Mouse (Mus musculus): ENCODE measurements at regions not wholly inside any gene's neighbourhood (a gene's known extent, or its start where the extent isn't known, plus 50 kb on each side); places are given as distances from the start of the nearest gene placed in this dataset.
A peak's percentile ranks its signal among the peaks of the same experiment; 100 is the strongest.

GRCm38 (mm10) chr6:102977122-102977521, 404.2 kb upstream of the Cntn3 start:
- H3K9me3 ChIP-seq (ENCODE audit: control insufficient read depth, low read length): no peaks in the 10 kb centered on the region
- no peak overlapping the region for H3K27ac ChIP-seq
- no peaks in the 10 kb centered on the region for H3K4me1 ChIP-seq (replicated peaks; ENCODE audit: control insufficient read depth, insufficient read depth, low read length)
- 92% methylated on average over 3 of the region's 3 CpGs for WGBS
- DNase-seq (ENCODE audit: low spot score) (no peak), ATAC-seq (ENCODE audit: low FRiP score) (no peak)
- H3K9ac ChIP-seq: no peak overlapping the region
- no peaks in the 10 kb centered on the region for H3K27me3 ChIP-seq (ENCODE audit: control insufficient read depth, insufficient read depth, low read length)
- no peak overlapping the region for H3K4me2 ChIP-seq (replicated peaks)
- no peaks in the 10 kb centered on the region for H3K36me3 ChIP-seq (replicated peaks; ENCODE audit: control insufficient read depth, insufficient read depth)
- H3K4me3 ChIP-seq (replicated peaks; ENCODE audit: low read length): no peak overlapping the region

GRCm38 (mm10) chr6:103023326-103023725, 450.4 kb upstream of the Cntn3 start:
- no peaks in the 10 kb centered on the region for H3K4me1 ChIP-seq (replicated peaks; ENCODE audit: control insufficient read depth, insufficient read depth, low read length)
- ATAC-seq (ENCODE audit: low FRiP score) (no peak), DNase-seq (ENCODE audit: low spot score) (no peak)
- H3K4me3 ChIP-seq (replicated peaks; ENCODE audit: low read length): no peak overlapping the region
- no peak overlapping the region for H3K4me2 ChIP-seq (replicated peaks)
- no peak overlapping the region for H3K27ac ChIP-seq
- no peaks in the 10 kb centered on the region for H3K36me3 ChIP-seq (replicated peaks; ENCODE audit: control insufficient read depth, insufficient read depth)
- H3K27me3 ChIP-seq (ENCODE audit: control insufficient read depth, insufficient read depth, low read length): no peaks in the 10 kb centered on the region
- no peak overlapping the region for H3K9ac ChIP-seq
- 82% methylated on average over 2 of the region's 2 CpGs for WGBS
- no peaks in the 10 kb centered on the region for H3K9me3 ChIP-seq (ENCODE audit: control insufficient read depth, low read length)

GRCm38 (mm10) chr6:103024006-103024405, 451.1 kb upstream of the Cntn3 start:
- Histone ChIP-seq H3K27me3 (ENCODE audit: control insufficient read depth, insufficient read depth, low read length) (no peaks in the 10 kb centered on the region), H3K4me2 (replicated peaks) (no peak overlapping the region), H3K9ac (no peak overlapping the region), H3K4me1 (replicated peaks; ENCODE audit: control insufficient read depth, insufficient read depth, low read length) (no peaks in the 10 kb centered on the region), H3K36me3 (replicated peaks; ENCODE audit: control insufficient read depth, insufficient read depth) (no peaks in the 10 kb centered on the region), H3K9me3 (ENCODE audit: control insufficient read depth, low read length) (no peaks in the 10 kb centered on the region), H3K27ac (no peak overlapping the region), H3K4me3 (replicated peaks; ENCODE audit: low read length) (no peak overlapping the region)
- WGBS: 54% methylated on average over 2 of the region's 2 CpGs
- peak; percentile 27 for DNase-seq (ENCODE audit: low spot score)
- ATAC-seq (ENCODE audit: low FRiP score): no peak

- Histone ChIP-seq H3K9ac (no peak overlapping the region), H3K36me3 (replicated peaks; ENCODE audit: control insufficient read depth, insufficient read depth) (no peaks in the 10 kb centered on the region), H3K9me3 (ENCODE audit: control insufficient read depth, low read length) (no peaks in the 10 kb centered on the region), H3K4me3 (replicated peaks; ENCODE audit: low read length) (no peak overlapping the region), H3K4me2 (replicated peaks) (no peak overlapping the region), H3K4me1 (replicated peaks; ENCODE audit: control insufficient read depth, insufficient read depth, low read length) (no peaks in the 10 kb centered on the region), H3K27me3 (ENCODE audit: control insufficient read depth, insufficient read depth, low read length) (no peaks in the 10 kb centered on the region), H3K27ac (no peak overlapping the region)
- ATAC-seq (ENCODE audit: low FRiP score) (no peak), DNase-seq (ENCODE audit: low spot score) (no peak)
- 67% methylated on average over 1 of the region's 1 CpGs for WGBS
Measured at GRCm38 (mm10) chr6:103028150-103028549, 455.2 kb upstream of the Cntn3 start.

GRCm38 (mm10) chr6:103033418-103033817, 460.5 kb upstream of the Cntn3 start:
- H3K4me3 ChIP-seq (replicated peaks; ENCODE audit: low read length): no peak overlapping the region
- no peak for DNase-seq (ENCODE audit: low spot score)
- no peak overlapping the region for H3K9ac ChIP-seq
- H3K36me3 ChIP-seq (replicated peaks; ENCODE audit: control insufficient read depth, insufficient read depth): no peaks in the 10 kb centered on the region
- H3K27me3 ChIP-seq (ENCODE audit: control insufficient read depth, insufficient read depth, low read length): no peaks in the 10 kb centered on the region
- H3K9me3 ChIP-seq (ENCODE audit: control insufficient read depth, low read length): no peaks in the 10 kb centered on the region
- 41% methylated on average over 3 of the region's 4 CpGs for WGBS
- ATAC-seq (ENCODE audit: low FRiP score): no peak
- H3K4me2 ChIP-seq (replicated peaks): no peak overlapping the region
- H3K27ac ChIP-seq: no peak overlapping the region
- H3K4me1 ChIP-seq (replicated peaks; ENCODE audit: control insufficient read depth, insufficient read depth, low read length): no peaks in the 10 kb centered on the region

GRCm38 (mm10) chr6:103033919-103034318, 461.0 kb upstream of the Cntn3 start:
- Histone ChIP-seq H3K36me3 (replicated peaks; ENCODE audit: control insufficient read depth, insufficient read depth) (no peaks in the 10 kb centered on the region), H3K4me3 (replicated peaks; ENCODE audit: low read length) (no peak overlapping the region), H3K4me1 (replicated peaks; ENCODE audit: control insufficient read depth, insufficient read depth, low read length) (no peaks in the 10 kb centered on the region), H3K9me3 (ENCODE audit: control insufficient read depth, low read length) (no peaks in the 10 kb centered on the region), H3K4me2 (replicated peaks) (no peak overlapping the region), H3K27me3 (ENCODE audit: control insufficient read depth, insufficient read depth, low read length) (no peaks in the 10 kb centered on the region), H3K9ac (no peak overlapping the region), H3K27ac (no peak overlapping the region)
- WGBS: 41% methylated on average over 7 of the region's 7 CpGs
- no peak for DNase-seq (ENCODE audit: low spot score)
- ATAC-seq (ENCODE audit: low FRiP score): no peak

- Histone ChIP-seq H3K4me1 (replicated peaks; ENCODE audit: control insufficient read depth, insufficient read depth, low read length) (no peaks in the 10 kb centered on the region), H3K4me2 (replicated peaks) (no peak overlapping the region), H3K27me3 (ENCODE audit: control insufficient read depth, insufficient read depth, low read length) (no peaks in the 10 kb centered on the region), H3K4me3 (replicated peaks; ENCODE audit: low read length) (no peak overlapping the region), H3K27ac (no peak overlapping the region), H3K36me3 (replicated peaks; ENCODE audit: control insufficient read depth, insufficient read depth) (no peaks in the 10 kb centered on the region), H3K9ac (no peak overlapping the region), H3K9me3 (ENCODE audit: control insufficient read depth, low read length) (no peaks in the 10 kb centered on the region)
- no peak for ATAC-seq (ENCODE audit: low FRiP score)
- WGBS: 61% methylated on average over 5 of the region's 5 CpGs
- DNase-seq (ENCODE audit: low spot score): no peak
Measured at GRCm38 (mm10) chr6:103060591-103060990, 449.8 kb upstream of the Chl1 start.

- Histone ChIP-seq H3K4me3 (replicated peaks; ENCODE audit: low read length) (no peak overlapping the region), H3K27ac (no peak overlapping the region), H3K36me3 (replicated peaks; ENCODE audit: control insufficient read depth, insufficient read depth) (no peaks in the 10 kb centered on the region), H3K4me1 (replicated peaks; ENCODE audit: control insufficient read depth, insufficient read depth, low read length) (no peaks in the 10 kb centered on the region), H3K9ac (no peak overlapping the region), H3K9me3 (ENCODE audit: control insufficient read depth, low read length) (no peaks in the 10 kb centered on the region), H3K27me3 (ENCODE audit: control insufficient read depth, insufficient read depth, low read length) (no peaks in the 10 kb centered on the region), H3K4me2 (replicated peaks) (no peak overlapping the region)
- WGBS: 56% methylated on average over 1 of the region's 1 CpGs
- DNase-seq (ENCODE audit: low spot score): peak; percentile 45
- ATAC-seq (ENCODE audit: low FRiP score): no peak
Measured at GRCm38 (mm10) chr6:103106189-103106588, 404.2 kb upstream of the Chl1 start.

- Histone ChIP-seq H3K4me1 (replicated peaks; ENCODE audit: control insufficient read depth, insufficient read depth, low read length) (no peaks in the 10 kb centered on the region), H3K9me3 (ENCODE audit: control insufficient read depth, low read length) (no peaks in the 10 kb centered on the region), H3K27ac (no peak overlapping the region), H3K27me3 (ENCODE audit: control insufficient read depth, insufficient read depth, low read length) (no peaks in the 10 kb centered on the region), H3K4me2 (replicated peaks) (no peak overlapping the region), H3K36me3 (replicated peaks; ENCODE audit: control insufficient read depth, insufficient read depth) (no peaks in the 10 kb centered on the region), H3K4me3 (replicated peaks; ENCODE audit: low read length) (no peak overlapping the region), H3K9ac (no peak overlapping the region)
- 81% methylated on average over 2 of the region's 2 CpGs for WGBS
- ATAC-seq (ENCODE audit: low FRiP score) (no peak), DNase-seq (ENCODE audit: low spot score) (no peak)
Measured at GRCm38 (mm10) chr6:103119537-103119936, 390.8 kb upstream of the Chl1 start.

GRCm38 (mm10) chr6:103140851-103141250, 369.5 kb upstream of the Chl1 start:
- H3K36me3 ChIP-seq (replicated peaks; ENCODE audit: control insufficient read depth, insufficient read depth): no peaks in the 10 kb centered on the region
- no peaks in the 10 kb centered on the region for H3K27me3 ChIP-seq (ENCODE audit: control insufficient read depth, insufficient read depth, low read length)
- ATAC-seq (ENCODE audit: low FRiP score) (no peak), DNase-seq (ENCODE audit: low spot score) (no peak)
- H3K9me3 ChIP-seq (ENCODE audit: control insufficient read depth, low read length): no peaks in the 10 kb centered on the region
- H3K27ac ChIP-seq: no peak overlapping the region
- H3K4me1 ChIP-seq (replicated peaks; ENCODE audit: control insufficient read depth, insufficient read depth, low read length): no peaks in the 10 kb centered on the region
- no peak overlapping the region for H3K9ac ChIP-seq
- WGBS: 72% methylated on average over 5 of the region's 5 CpGs
- no peak overlapping the region for H3K4me2 ChIP-seq (replicated peaks)
- H3K4me3 ChIP-seq (replicated peaks; ENCODE audit: low read length): no peak overlapping the region

Measured in hindbrain, embryonic 14.5 days (tissue).